Mouse (Mus musculus): ENCODE measurements around the gene Grb10. TPM values are rescaled to one million over a fixed set of nuclear protein-coding genes. Genes with fewer than 3 reads are reported as not detected.

Grb10 gene
- polyA plus RNA-seq, 1 experiment from 2014 or later, result 39.4 TPM

- 64% methylated on average over 3 of the region's 3 CpGs for WGBS
- ATAC-seq (ENCODE audit: low read depth), result no peak
- H3K27me3 ChIP-seq (ENCODE audit: control insufficient read depth, insufficient read depth, low read length), result peaks cover 13% of the 10 kb centered on the region
Measured at GRCm38 (mm10) chr11:12023051-12023450, 15.4 kb downstream of the Grb10 start.

GRCm38 (mm10) chr11:12019651-12020050, 18.8 kb downstream of the Grb10 start:
- peaks cover 16% of the 10 kb centered on the region for H3K27me3 ChIP-seq (ENCODE audit: control insufficient read depth, insufficient read depth, low read length)
- ATAC-seq (ENCODE audit: low read depth), result no peak

More at GRCm38 (mm10) chr11:12023051-12023450, 15.4 kb downstream of the Grb10 start:
- Histone ChIP-seq H3K9me3 (ENCODE audit: control insufficient read depth, low read length) (peaks cover 11% of the 10 kb centered on the region), H3K4me2 (ENCODE audit: low read depth, low read length) (no peak overlapping the region), H3K4me1 (ENCODE audit: control insufficient read depth, insufficient read depth, low read length) (no peaks in the 10 kb centered on the region), H3K4me3 (ENCODE audit: low read depth, low read length) (no peak overlapping the region), H3K36me3 (ENCODE audit: control insufficient read depth, insufficient read depth, low read length) (no peaks in the 10 kb centered on the region), H3K9ac (replicated peaks; ENCODE audit: low read depth, low read length) (no peak overlapping the region), H3K27ac (ENCODE audit: low read depth, low read length) (no peak overlapping the region)

GRCm38 (mm10) chr11:12018604-12019003, 19.9 kb downstream of the Grb10 start:
- Histone ChIP-seq H3K9ac (replicated peaks; ENCODE audit: low read depth, low read length) (no peak overlapping the region), H3K4me1 (ENCODE audit: control insufficient read depth, insufficient read depth, low read length) (no peaks in the 10 kb centered on the region), H3K4me3 (ENCODE audit: low read depth, low read length) (no peak overlapping the region), H3K27me3 (ENCODE audit: control insufficient read depth, insufficient read depth, low read length) (peaks cover 16% of the 10 kb centered on the region), H3K36me3 (ENCODE audit: control insufficient read depth, insufficient read depth, low read length) (no peaks in the 10 kb centered on the region), H3K27ac (ENCODE audit: low read depth, low read length) (no peak overlapping the region), H3K4me2 (ENCODE audit: low read depth, low read length) (no peak overlapping the region), H3K9me3 (ENCODE audit: control insufficient read depth, low read length) (0 out of 2 replicates have a peak, but pooled peaks cover 4% of the 10 kb centered on the region)
- 90% methylated on average over 4 of the region's 4 CpGs for WGBS
- ATAC-seq (ENCODE audit: low read depth), result no peak

More at GRCm38 (mm10) chr11:12019651-12020050, 18.8 kb downstream of the Grb10 start:
- H3K9me3 ChIP-seq (ENCODE audit: control insufficient read depth, low read length), result no peaks in the 10 kb centered on the region
- H3K36me3 ChIP-seq (ENCODE audit: control insufficient read depth, insufficient read depth, low read length), result no peaks in the 10 kb centered on the region
- H3K9ac ChIP-seq (replicated peaks; ENCODE audit: low read depth, low read length), result no peak overlapping the region
- no peak overlapping the region for H3K4me2 ChIP-seq (ENCODE audit: low read depth, low read length)
- 82% methylated on average over 1 of the region's 1 CpGs for WGBS
- H3K4me1 ChIP-seq (ENCODE audit: control insufficient read depth, insufficient read depth, low read length), result no peaks in the 10 kb centered on the region
- no peak overlapping the region for H3K4me3 ChIP-seq (ENCODE audit: low read depth, low read length)
- no peak overlapping the region for H3K27ac ChIP-seq (ENCODE audit: low read depth, low read length)

- no peaks in the 10 kb centered on the region for H3K27me3 ChIP-seq (ENCODE audit: control insufficient read depth, insufficient read depth, low read length)
- ATAC-seq (ENCODE audit: low read depth), result no peak
- no peak overlapping the region for H3K27ac ChIP-seq (ENCODE audit: low read depth, low read length)
- no peak overlapping the region for H3K4me3 ChIP-seq (ENCODE audit: low read depth, low read length)
- H3K9me3 ChIP-seq (ENCODE audit: control insufficient read depth, low read length), result peaks cover 4% of the 10 kb centered on the region; the same call in 1 of the 2 replicates
- WGBS, result 88% methylated on average over 3 of the region's 3 CpGs
- H3K4me1 ChIP-seq (ENCODE audit: control insufficient read depth, insufficient read depth, low read length), result no peaks in the 10 kb centered on the region
- H3K36me3 ChIP-seq (ENCODE audit: control insufficient read depth, insufficient read depth, low read length), result no peaks in the 10 kb centered on the region
- no peak overlapping the region for H3K9ac ChIP-seq (replicated peaks; ENCODE audit: low read depth, low read length)
- no peak overlapping the region for H3K4me2 ChIP-seq (ENCODE audit: low read depth, low read length)
Measured at GRCm38 (mm10) chr11:12010084-12010483, 28.4 kb downstream of the Grb10 start.

- Histone ChIP-seq H3K9ac (replicated peaks; ENCODE audit: low read depth, low read length) (no peak overlapping the region), H3K27me3 (ENCODE audit: control insufficient read depth, insufficient read depth, low read length) (no peaks in the 10 kb centered on the region), H3K4me3 (ENCODE audit: low read depth, low read length) (no peak overlapping the region), H3K27ac (ENCODE audit: low read depth, low read length) (no peak overlapping the region), H3K4me2 (ENCODE audit: low read depth, low read length) (no peak overlapping the region), H3K9me3 (ENCODE audit: control insufficient read depth, low read length) (no peaks in the 10 kb centered on the region), H3K36me3 (ENCODE audit: control insufficient read depth, insufficient read depth, low read length) (no peaks in the 10 kb centered on the region), H3K4me1 (ENCODE audit: control insufficient read depth, insufficient read depth, low read length) (no peaks in the 10 kb centered on the region)
- 82% methylated on average over 4 of the region's 4 CpGs for WGBS
- no peak for ATAC-seq (ENCODE audit: low read depth)
Measured at GRCm38 (mm10) chr11:12000293-12000910, 38.1 kb downstream of the Grb10 start.

- Histone ChIP-seq H3K4me2 (ENCODE audit: low read depth, low read length) (no peak overlapping the region), H3K27me3 (ENCODE audit: control insufficient read depth, insufficient read depth, low read length) (no peaks in the 10 kb centered on the region), H3K9ac (replicated peaks; ENCODE audit: low read depth, low read length) (no peak overlapping the region), H3K36me3 (ENCODE audit: control insufficient read depth, insufficient read depth, low read length) (no peaks in the 10 kb centered on the region), H3K4me1 (ENCODE audit: control insufficient read depth, insufficient read depth, low read length) (no peaks in the 10 kb centered on the region), H3K9me3 (ENCODE audit: control insufficient read depth, low read length) (no peaks in the 10 kb centered on the region), H3K4me3 (ENCODE audit: low read depth, low read length) (no peak overlapping the region), H3K27ac (ENCODE audit: low read depth, low read length) (no peak overlapping the region)
- no peak for ATAC-seq (ENCODE audit: low read depth)
- 79% methylated on average over 3 of the region's 3 CpGs for WGBS
Measured at GRCm38 (mm10) chr11:11998881-11999280, 39.6 kb downstream of the Grb10 start.

- Histone ChIP-seq H3K4me2 (ENCODE audit: low read depth, low read length) (no peak overlapping the region), H3K27ac (ENCODE audit: low read depth, low read length) (no peak overlapping the region), H3K27me3 (ENCODE audit: control insufficient read depth, insufficient read depth, low read length) (no peaks in the 10 kb centered on the region), H3K4me3 (ENCODE audit: low read depth, low read length) (no peak overlapping the region), H3K9me3 (ENCODE audit: control insufficient read depth, low read length) (no peaks in the 10 kb centered on the region), H3K9ac (replicated peaks; ENCODE audit: low read depth, low read length) (no peak overlapping the region), H3K36me3 (ENCODE audit: control insufficient read depth, insufficient read depth, low read length) (no peaks in the 10 kb centered on the region), H3K4me1 (ENCODE audit: control insufficient read depth, insufficient read depth, low read length) (no peaks in the 10 kb centered on the region)
- ATAC-seq (ENCODE audit: low read depth), result no peak
- WGBS, result 50% methylated on average over 1 of the region's 1 CpGs
Measured at GRCm38 (mm10) chr11:11997045-11997444, 41.4 kb downstream of the Grb10 start.

GRCm38 (mm10) chr11:11995371-11995770, 43.1 kb downstream of the Grb10 start:
- Histone ChIP-seq H3K27me3 (ENCODE audit: control insufficient read depth, insufficient read depth, low read length) (no peaks in the 10 kb centered on the region), H3K27ac (ENCODE audit: low read depth, low read length) (no peak overlapping the region), H3K4me2 (ENCODE audit: low read depth, low read length) (no peak overlapping the region), H3K36me3 (ENCODE audit: control insufficient read depth, insufficient read depth, low read length) (no peaks in the 10 kb centered on the region), H3K4me3 (ENCODE audit: low read depth, low read length) (no peak overlapping the region), H3K9ac (replicated peaks; ENCODE audit: low read depth, low read length) (no peak overlapping the region), H3K9me3 (ENCODE audit: control insufficient read depth, low read length) (no peaks in the 10 kb centered on the region), H3K4me1 (ENCODE audit: control insufficient read depth, insufficient read depth, low read length) (no peaks in the 10 kb centered on the region)
- 95% methylated on average over 1 of the region's 1 CpGs for WGBS
- no peak for ATAC-seq (ENCODE audit: low read depth)

- no peaks in the 10 kb centered on the region for H3K4me1 ChIP-seq (ENCODE audit: control insufficient read depth, insufficient read depth, low read length)
- no peaks in the 10 kb centered on the region for H3K9me3 ChIP-seq (ENCODE audit: control insufficient read depth, low read length)
- H3K36me3 ChIP-seq (ENCODE audit: control insufficient read depth, insufficient read depth, low read length), result no peaks in the 10 kb centered on the region
Measured at GRCm38 (mm10) chr11:11993807-11994206, 44.7 kb downstream of the Grb10 start.

More at GRCm38 (mm10) chr11:11993807-11994206, 44.7 kb downstream of the Grb10 start:
- ATAC-seq (ENCODE audit: low read depth), result no peak
- Histone ChIP-seq H3K4me2 (ENCODE audit: low read depth, low read length) (no peak overlapping the region), H3K4me3 (ENCODE audit: low read depth, low read length) (no peak overlapping the region), H3K27me3 (ENCODE audit: control insufficient read depth, insufficient read depth, low read length) (no peaks in the 10 kb centered on the region), H3K9ac (replicated peaks; ENCODE audit: low read depth, low read length) (no peak overlapping the region), H3K27ac (ENCODE audit: low read depth, low read length) (no peak overlapping the region)
- WGBS, result 88% methylated on average over 5 of the region's 5 CpGs
